Mouse (Mus musculus): ENCODE data around the gene Hrasls. TPM values are rescaled to one million over a fixed set of nuclear protein-coding genes. Genes with fewer than 3 reads are reported as not detected.

The Hrasls gene
- not detected for polyA plus RNA-seq (2017; shearing (Covaris generic))

GRCm38 (mm10) chr16:29209605-29210411 is at the start of gene Hrasls:
Gene Hrasls (plus strand): TSS chr16:29209695.

Other genes with a start within 250 kb of the Hrasls start
- not detected for gene Atp13a5, start 169.0 kb downstream of the Hrasls start, polyA plus RNA-seq (2017; shearing (Covaris generic))

Measured in activated CD4-positive, CD25-positive, alpha-beta regulatory T cell, adult 9 weeks (primary cell).